Mouse (Mus musculus): ENCODE measurements around the gene Calr4. TPM values are rescaled to one million over a fixed set of nuclear protein-coding genes. Genes with fewer than 3 reads are reported as not detected.

Calr4 gene
- 0.44 and 0.90 TPM in 2 replicates for polyA plus RNA-seq (2015; fragmentation: Nextera tagmentation; extraction: Ambion mirVana)

DNA sequence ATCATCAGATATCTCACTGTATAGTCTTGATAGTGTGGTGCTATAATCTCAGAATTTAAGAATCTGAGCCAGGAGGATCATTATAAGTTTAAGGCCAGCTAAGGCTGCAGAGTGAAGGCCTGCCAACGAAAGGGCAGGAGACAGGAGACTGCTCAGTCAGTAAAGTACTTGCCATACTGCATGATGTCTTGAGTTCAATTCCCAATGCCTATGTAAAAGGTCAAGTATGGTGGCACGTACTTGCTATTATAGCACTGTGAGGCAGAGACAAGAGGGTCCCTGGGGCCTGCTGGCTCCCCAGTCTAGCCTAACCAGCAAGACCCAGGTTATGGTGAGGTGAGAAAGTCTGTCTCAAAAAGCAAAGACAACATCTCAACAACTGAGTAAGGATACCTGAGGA, at the start of gene Calr4:
Calr4 (plus strand) TSS at position 301 of the 400 bp plus-strand sequence.

GRCm38 (mm10) chr4:109201582-109202424, 32.5 kb upstream of the Calr4 start, which contains the start of gene Osbpl9:
Gene Osbpl9 (minus strand): TSS chr4:109202272.

GRCm38 (mm10) chr4:109279689-109280458, 45.6 kb downstream of the Calr4 start, which contains the start of gene Eps15:
Gene Eps15 (plus strand): TSS chr4:109280268.

Other genes starting within 250 kb of the Calr4 start
- 38.8 and 48.7 TPM in 2 replicates for gene Nrd1, start 233.8 kb upstream of the Calr4 start, polyA plus RNA-seq (2015; fragmentation: Nextera tagmentation; extraction: Ambion mirVana)
- 65.8 and 91.5 TPM in 2 replicates for gene Osbpl9, start 32.2 kb upstream of the Calr4 start, polyA plus RNA-seq (2015; fragmentation: Nextera tagmentation; extraction: Ambion mirVana)
- gene Eps15, start 45.8 kb downstream of the Calr4 start, polyA plus RNA-seq (2015; fragmentation: Nextera tagmentation; extraction: Ambion mirVana): 29.5 and 39.8 TPM in 2 replicates
- 3.3 and 6.0 TPM in 2 replicates for gene Ttc39a, start 172.1 kb downstream of the Calr4 start, polyA plus RNA-seq (2015; fragmentation: Nextera tagmentation; extraction: Ambion mirVana)